Mouse (Mus musculus): Measurements from ENCODE around the gene Per1.

Gene Per1

GRCm38 (mm10) chr11:69098039-69098761, 3.2 kb downstream of the Per1 start:
- no peak for DNase-seq (ENCODE audit: extremely low read depth, low read depth, low spot score)

GRCm38 (mm10) chr11:69098762-69099091, 3.7 kb downstream of the Per1 start:
- no peak for DNase-seq (ENCODE audit: extremely low read depth, low read depth, low spot score)

- DNase-seq (ENCODE audit: extremely low read depth, low read depth, low spot score), result no peak
Observed at GRCm38 (mm10) chr11:69099177-69099914, 4.3 kb downstream of the Per1 start.

- no peak for DNase-seq (ENCODE audit: extremely low read depth, low read depth, low spot score)
Observed at GRCm38 (mm10) chr11:69099915-69100345, 4.9 kb downstream of the Per1 start.

DNA sequence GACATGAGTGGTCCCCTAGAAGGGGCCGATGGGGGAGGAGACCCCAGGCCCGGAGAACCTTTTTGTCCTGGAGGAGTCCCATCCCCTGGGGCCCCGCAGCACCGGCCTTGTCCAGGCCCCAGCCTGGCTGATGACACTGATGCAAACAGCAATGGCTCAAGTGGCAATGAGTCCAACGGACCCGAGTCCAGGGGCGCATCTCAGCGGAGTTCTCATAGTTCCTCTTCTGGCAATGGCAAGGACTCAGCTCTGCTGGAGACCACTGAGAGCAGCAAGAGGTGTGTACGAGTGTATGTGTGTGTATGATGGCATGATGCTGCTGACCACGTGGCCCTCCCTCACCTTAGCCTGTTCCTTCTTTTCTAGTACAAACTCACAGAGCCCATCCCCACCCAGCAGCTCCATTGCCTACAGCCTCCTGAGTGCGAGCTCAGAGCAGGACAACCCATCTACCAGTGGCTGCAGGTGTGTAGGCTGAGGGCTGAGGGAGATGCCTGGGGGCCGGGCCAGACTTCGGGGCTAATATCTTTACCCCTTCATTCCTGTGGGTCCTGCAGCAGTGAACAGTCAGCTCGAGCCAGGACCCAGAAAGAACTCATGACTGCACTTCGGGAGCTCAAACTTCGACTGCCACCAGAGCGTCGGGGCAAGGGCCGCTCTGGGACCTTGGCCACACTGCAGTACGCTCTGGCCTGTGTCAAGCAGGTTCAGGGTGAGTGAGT, 5.8 kb downstream of the Per1 start:
- no peak for DNase-seq (ENCODE audit: extremely low read depth, low read depth, low spot score)

DNA sequence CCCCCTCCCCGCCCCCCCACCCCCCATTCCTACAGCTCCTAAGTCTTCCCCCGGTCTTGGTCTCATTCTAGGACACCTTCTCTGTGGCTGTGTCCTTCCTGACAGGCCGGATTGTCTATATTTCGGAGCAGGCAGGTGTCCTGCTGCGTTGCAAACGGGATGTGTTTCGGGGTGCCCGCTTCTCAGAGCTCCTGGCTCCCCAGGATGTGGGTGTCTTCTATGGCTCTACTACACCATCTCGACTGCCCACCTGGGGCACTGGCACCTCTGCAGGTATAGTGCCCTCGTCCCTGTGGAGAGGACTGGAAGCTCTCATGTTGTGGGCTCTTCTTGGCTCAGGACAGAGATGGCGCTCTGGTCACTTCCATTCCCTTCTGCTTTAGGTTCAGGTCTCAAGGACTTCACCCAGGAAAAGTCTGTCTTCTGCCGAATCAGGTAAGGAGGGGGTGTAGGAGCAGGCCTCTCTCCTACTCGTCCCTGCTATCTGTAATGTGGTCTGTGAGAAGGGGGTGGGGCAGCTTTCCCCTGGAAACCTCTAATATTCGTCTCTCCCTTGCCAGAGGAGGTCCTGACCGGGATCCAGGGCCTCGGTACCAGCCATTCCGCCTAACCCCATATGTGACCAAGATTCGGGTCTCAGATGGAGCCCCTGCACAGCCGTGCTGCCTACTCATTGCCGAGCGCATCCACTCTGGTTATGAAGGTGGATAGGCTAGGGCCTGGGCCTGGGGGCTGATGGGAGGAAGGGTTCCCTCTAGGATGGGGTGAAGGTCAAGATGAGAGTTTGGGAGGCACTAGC, 6.8 kb downstream of the Per1 start:
- no peak for DNase-seq (ENCODE audit: extremely low read depth, low read depth, low spot score)

DNA sequence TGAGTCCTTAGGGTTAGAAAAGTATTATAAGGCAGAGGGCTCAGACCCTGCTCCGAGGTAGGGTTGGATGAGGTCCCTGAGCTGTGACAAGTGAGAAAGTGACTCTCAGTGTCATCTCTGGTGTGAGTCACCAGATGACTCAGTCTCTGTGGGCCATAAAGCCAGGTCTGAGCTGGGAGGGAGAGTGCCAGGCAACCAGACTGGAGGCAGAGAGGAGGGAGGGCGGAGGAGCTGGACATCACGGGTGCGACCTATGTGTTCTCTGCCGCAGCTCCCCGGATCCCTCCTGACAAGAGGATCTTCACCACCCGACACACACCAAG, 7.3 kb downstream of the Per1 start:
- DNase-seq (ENCODE audit: extremely low read depth, low read depth, low spot score), result no peak

- DNase-seq (ENCODE audit: extremely low read depth, low read depth, low spot score), result no peak
Observed at GRCm38 (mm10) chr11:69103121-69103520, 8.1 kb downstream of the Per1 start.

- DNase-seq (ENCODE audit: extremely low read depth, low read depth, low spot score), result no peak
Observed at GRCm38 (mm10) chr11:69103531-69104435, 8.8 kb downstream of the Per1 start.

GRCm38 (mm10) chr11:69104487-69104886, 9.5 kb downstream of the Per1 start:
- no peak for DNase-seq (ENCODE audit: extremely low read depth, low read depth, low spot score)

DNA sequence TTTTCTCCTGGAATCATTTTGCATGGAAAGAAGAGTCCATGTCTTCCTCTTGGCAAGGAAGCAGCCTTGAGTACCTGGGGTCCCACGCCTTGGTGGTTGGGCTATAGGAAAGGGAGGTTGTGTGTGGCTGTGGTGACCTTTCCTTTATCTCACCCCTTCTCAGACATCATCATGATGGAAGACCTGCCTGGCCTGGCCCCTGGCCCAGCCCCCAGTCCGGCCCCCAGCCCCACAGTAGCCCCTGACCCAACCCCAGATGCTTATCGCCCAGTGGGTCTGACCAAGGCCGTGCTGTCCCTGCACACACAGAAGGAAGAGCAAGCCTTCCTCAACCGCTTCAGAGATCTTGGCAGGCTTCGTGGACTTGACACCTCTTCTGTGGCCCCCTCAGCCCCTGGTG, 10.2 kb downstream of the Per1 start:
- DNase-seq (ENCODE audit: extremely low read depth, low read depth, low spot score), result no peak

DNA sequence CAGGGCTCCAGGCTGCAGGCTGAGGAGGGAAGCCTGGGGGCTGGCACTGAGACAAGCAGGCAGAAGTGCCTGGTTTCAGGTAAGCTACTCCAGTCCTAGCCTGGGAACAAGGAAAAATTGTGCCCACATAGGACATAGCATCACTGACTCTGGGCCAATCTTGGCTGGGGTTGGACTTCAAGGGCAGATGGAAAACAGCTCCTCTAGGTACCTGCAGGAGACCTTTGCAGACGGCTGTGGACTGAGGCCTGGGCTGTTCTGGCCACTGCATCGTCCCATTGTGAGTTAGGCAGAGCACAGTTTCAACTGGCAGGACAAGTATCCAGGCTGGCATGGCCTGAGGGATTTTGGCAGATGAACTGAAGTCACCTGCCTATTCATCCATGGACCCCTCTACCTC, 10.8 kb downstream of the Per1 start:
- DNase-seq (ENCODE audit: extremely low read depth, low read depth, low spot score), result no peak

- no peak for DNase-seq (ENCODE audit: extremely low read depth, low read depth, low spot score)
Observed at GRCm38 (mm10) chr11:69106299-69106698, 11.3 kb downstream of the Per1 start.

DNA sequence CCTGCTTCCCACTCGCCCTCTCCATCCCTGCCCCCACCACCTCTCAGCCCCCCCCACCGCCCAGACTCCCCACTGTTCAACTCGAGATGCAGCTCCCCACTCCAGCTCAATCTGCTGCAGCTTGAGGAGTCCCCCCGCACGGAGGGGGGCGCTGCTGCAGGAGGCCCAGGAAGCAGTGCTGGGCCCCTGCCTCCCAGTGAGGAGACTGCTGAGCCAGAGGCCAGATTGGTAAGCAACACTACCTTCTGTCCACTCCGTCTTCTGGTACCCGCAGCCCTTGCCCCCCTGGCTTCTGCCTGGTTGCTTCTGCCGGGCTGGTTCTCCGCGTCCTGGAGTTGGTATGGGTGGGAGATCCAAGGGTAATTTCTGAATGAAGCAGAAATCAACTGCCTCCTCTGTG, 11.8 kb downstream of the Per1 start:
- no peak for DNase-seq (ENCODE audit: extremely low read depth, low read depth, low spot score)

DNA sequence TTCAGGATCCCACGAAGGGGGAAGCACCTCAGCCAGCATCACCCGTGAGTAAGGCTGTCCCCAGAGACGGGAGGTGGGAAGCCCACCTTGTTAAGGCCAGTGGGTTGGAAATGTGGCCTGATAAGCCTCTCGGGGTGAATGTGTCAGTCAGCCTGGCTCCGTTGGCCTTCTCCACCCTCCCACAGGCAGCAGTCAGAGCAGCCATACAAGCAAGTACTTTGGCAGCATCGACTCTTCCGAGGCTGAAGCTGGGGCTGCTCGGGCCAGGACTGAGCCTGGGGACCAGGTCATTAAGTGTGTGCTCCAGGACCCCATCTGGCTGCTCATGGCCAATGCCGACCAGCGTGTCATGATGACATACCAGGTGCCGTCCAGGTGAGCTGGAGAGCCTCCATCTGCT, 12.7 kb downstream of the Per1 start:
- no peak for DNase-seq (ENCODE audit: extremely low read depth, low read depth, low spot score)

DNA sequence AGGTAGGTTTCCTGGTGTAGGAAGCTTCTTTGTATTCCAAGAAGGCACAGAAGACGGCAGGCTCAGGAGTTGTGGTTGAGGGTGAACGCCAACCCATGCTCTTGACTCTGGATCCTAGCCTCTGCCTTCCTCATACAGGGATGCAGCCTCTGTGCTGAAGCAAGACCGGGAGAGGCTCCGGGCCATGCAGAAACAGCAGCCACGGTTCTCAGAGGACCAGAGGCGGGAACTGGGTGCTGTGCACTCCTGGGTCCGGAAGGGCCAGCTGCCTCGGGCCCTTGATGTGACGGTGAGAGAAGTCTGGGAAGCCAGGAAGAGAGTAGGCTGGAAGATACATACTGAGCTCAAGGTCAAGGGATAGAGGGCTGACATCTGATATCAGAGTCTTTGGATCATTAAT, 13.2 kb downstream of the Per1 start:
- DNase-seq (ENCODE audit: extremely low read depth, low read depth, low spot score), result no peak

GRCm38 (mm10) chr11:69109032-69109900, 14.2 kb downstream of the Per1 start:
- DNase-seq (ENCODE audit: extremely low read depth, low read depth, low spot score), result no peak

DNA sequence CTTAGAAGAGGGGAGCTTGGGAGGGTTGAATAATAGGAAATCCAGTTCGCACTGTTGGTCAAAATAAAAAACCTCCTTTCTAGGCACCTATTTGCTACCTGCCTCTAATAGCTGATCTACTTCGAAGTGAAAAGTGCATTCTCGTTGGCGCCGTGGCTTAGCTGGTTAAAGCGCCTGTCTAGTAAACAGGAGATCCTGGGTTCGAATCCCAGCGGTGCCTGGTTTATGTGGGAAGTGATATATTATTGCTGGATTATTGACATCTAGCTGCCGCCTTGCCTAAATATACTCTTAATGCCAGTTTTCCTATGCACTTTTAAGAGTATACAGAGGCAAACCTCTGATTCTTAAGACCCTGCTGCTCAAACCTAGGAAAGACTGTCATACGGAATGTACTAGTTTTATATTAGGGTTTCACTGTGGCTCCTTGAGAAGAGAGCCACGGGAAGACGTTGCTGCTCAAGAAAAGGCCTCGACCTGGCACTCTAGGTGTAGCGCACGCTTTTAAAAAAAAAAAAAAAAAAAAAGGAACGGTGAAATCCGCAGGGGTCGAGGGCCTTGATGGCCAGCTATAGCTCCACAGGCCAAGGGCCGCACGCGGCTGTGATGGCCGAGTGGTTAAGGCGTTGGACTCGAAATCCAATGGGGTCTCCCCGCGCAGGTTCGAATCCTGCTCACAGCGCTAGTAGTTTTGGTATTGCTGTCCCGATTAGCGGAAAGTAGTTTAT, 15.5 kb downstream of the Per1 start:
- DNase-seq (ENCODE audit: extremely low read depth, low read depth, low spot score), result no peak

All from fat pad, adult 2 months (tissue).